Mouse (Mus musculus): ENCODE measurements around the gene Ctbp2.
"Not testable (repeated sequence)": the region's sequence is repeated elsewhere in the genome, so short reads cannot be mapped to it uniquely, and the experiment has no call there.

Gene Ctbp2

GRCm38 (mm10) chr7:133120221-133120751 is 3.9 kb downstream of the Ctbp2 start:
- DNase-seq (ENCODE audit: low spot score) = no peak

GRCm38 (mm10) chr7:133117815-133118214 is 6.3 kb downstream of the Ctbp2 start:
- no peak for DNase-seq (ENCODE audit: low spot score)

- no peak for DNase-seq (ENCODE audit: low spot score)
These were observed 7.6 kb downstream of the Ctbp2 start for GRCm38 (mm10) chr7:133116542-133116941.

- DNase-seq (ENCODE audit: low spot score) = peak; percentile 63
These were observed 8.3 kb downstream of the Ctbp2 start for GRCm38 (mm10) chr7:133115886-133116285.

- peak; percentile 78 for DNase-seq (ENCODE audit: low spot score)
These were observed 9.2 kb downstream of the Ctbp2 start for GRCm38 (mm10) chr7:133114847-133115470.

GRCm38 (mm10) chr7:133113185-133113895 is 10.8 kb downstream of the Ctbp2 start:
- no peak for DNase-seq (ENCODE audit: low spot score)

- no peak for DNase-seq (ENCODE audit: low spot score)
These were observed 11.8 kb downstream of the Ctbp2 start for GRCm38 (mm10) chr7:133112351-133112831.

GRCm38 (mm10) chr7:133109442-133109841 is 14.7 kb downstream of the Ctbp2 start:
- no peak for DNase-seq (ENCODE audit: low spot score)

GRCm38 (mm10) chr7:133108695-133109094 is 15.5 kb downstream of the Ctbp2 start:
- DNase-seq (ENCODE audit: low spot score) = no peak

- no peak for DNase-seq (ENCODE audit: low spot score)
These were observed 21.6 kb downstream of the Ctbp2 start for GRCm38 (mm10) chr7:133102578-133102977.

GRCm38 (mm10) chr7:133101070-133101469 is 23.1 kb downstream of the Ctbp2 start:
- no peak for DNase-seq (ENCODE audit: low spot score)

- no peak for DNase-seq (ENCODE audit: low spot score)
These were observed 24.0 kb downstream of the Ctbp2 start for GRCm38 (mm10) chr7:133100178-133100577.

GRCm38 (mm10) chr7:133099266-133099665 is 24.9 kb downstream of the Ctbp2 start:
- DNase-seq (ENCODE audit: low spot score) = no peak

GRCm38 (mm10) chr7:133098118-133098793 is 25.9 kb downstream of the Ctbp2 start:
- no peak for DNase-seq (ENCODE audit: low spot score)

GRCm38 (mm10) chr7:133095610-133096009 is 28.5 kb downstream of the Ctbp2 start:
- not testable (repeated sequence) for DNase-seq (ENCODE audit: low spot score)

- no peak for DNase-seq (ENCODE audit: low spot score)
These were observed 29.3 kb downstream of the Ctbp2 start for GRCm38 (mm10) chr7:133094711-133095495.

GRCm38 (mm10) chr7:133094161-133094560 is 30.0 kb downstream of the Ctbp2 start:
- DNase-seq (ENCODE audit: low spot score) = no peak

GRCm38 (mm10) chr7:133093731-133094130 is 30.4 kb downstream of the Ctbp2 start:
- no peak for DNase-seq (ENCODE audit: low spot score)

- DNase-seq (ENCODE audit: low spot score) = no peak
These were observed 33.5 kb downstream of the Ctbp2 start for GRCm38 (mm10) chr7:133090641-133091040.

GRCm38 (mm10) chr7:133089621-133090260 is 34.4 kb downstream of the Ctbp2 start:
- no peak for DNase-seq (ENCODE audit: low spot score)

GRCm38 (mm10) chr7:133088830-133089261 is 35.3 kb downstream of the Ctbp2 start:
- DNase-seq (ENCODE audit: low spot score) = peak; percentile 78
